Mouse (Mus musculus): ENCODE results near the gene Frs3.

GRCm38 (mm10) chr17:47678238-47678637 lies 10.6 kb upstream of the Frs3 start:
- TF ChIP-seq CTCF (IDR thresholded peaks at IDR 0.05; ENCODE audit: borderline replicate concordance, insufficient read depth, low read depth, low read length) (no peak), POLR2A (IDR thresholded peaks at IDR 0.05; ENCODE audit: borderline replicate concordance, insufficient read depth, low read length) (no peak)
